Mouse (Mus musculus) hindbrain, embryonic 11.5 days (tissue): ENCODE data around the gene Git2. TPM values are rescaled to one million over a fixed set of nuclear protein-coding genes. Genes with fewer than 3 reads are reported as not detected.

Source experiments
- ATAC-seq: fragments of 200-750 bp; cut with Nextera tagmentation; 2 replicates; pipeline ENCODE4 v1.8.0; 2017; ENCODE audit warnings: mild to moderate bottlenecking, moderate TSS enrichment, moderate library complexity; ENCODE audit not compliant: low FRiP score
- DNase-seq: peaks from one replicate; pipeline ENCODE4 v3.0.0-alpha.2; 2015; ENCODE audit warnings: low spot score
- H3K27ac ChIP-seq: fragments of 300-500 bp; sonication (generic); 2 replicates; pipeline ENCODE4 v1.5.1; 2014; ENCODE audit warnings: mild to moderate bottlenecking, low read depth, low read length
- H3K27me3 ChIP-seq: fragments of 300-500 bp; sonication (generic); 2 replicates; pipeline ENCODE4 v1.6.1; 2014; ENCODE audit warnings: mild to moderate bottlenecking, low read length, moderate library complexity, mixed read lengths; ENCODE audit not compliant: control insufficient read depth, insufficient read depth
- H3K36me3 ChIP-seq: fragments of 300-500 bp; sonication (generic); 2 replicates; pipeline ENCODE4 v1.6.1; 2014; ENCODE audit warnings: mild to moderate bottlenecking, low read length, moderate library complexity, mixed read lengths; ENCODE audit not compliant: control insufficient read depth, insufficient read depth
- H3K4me1 ChIP-seq: fragments of 300-500 bp; sonication (generic); replicated peaks from 2 replicates; pipeline ENCODE4 v1.6.1; 2014; ENCODE audit warnings: low read length, mixed read lengths; ENCODE audit not compliant: control insufficient read depth, insufficient read depth
- H3K4me2 ChIP-seq: fragments of 300-500 bp; sonication (generic); replicated peaks from 2 replicates; pipeline ENCODE4 v1.6.1; 2014; ENCODE audit warnings: mild to moderate bottlenecking, low read depth, low read length
- H3K4me3 ChIP-seq: fragments of 300-500 bp; sonication (generic); 2 replicates; pipeline ENCODE4 v1.5.1; 2014; ENCODE audit warnings: low read depth, low read length
- H3K9ac ChIP-seq: fragments of 300-500 bp; sonication (generic); 2 replicates; pipeline ENCODE4 v1.6.1; 2014; ENCODE audit warnings: low read depth, low read length
- H3K9me3 ChIP-seq: fragments of 300-500 bp; sonication (generic); 2 replicates; pipeline ENCODE4 v1.6.1; 2016; ENCODE audit warnings: low read length; ENCODE audit not compliant: control insufficient read depth
- whole genome bisulfite sequencing: fragments of 180-500 bp; shearing (Covaris S2); extraction: QIAGEN DNeasy Blood & Tissue Kit; methylation state at CpG from one replicate; pipeline ENCODE4 v1.1.7; 2014; 5-methylcytosine and 5-hydroxymethylcytosine counted together
- polyA plus RNA-seq: library from polyadenylated mRNA; unstranded; fragments of >200 nt; fragmentation: Nextera tagmentation; extraction: Ambion mirVana; gene quantifications from 2 replicates; pipeline ENCODE4 v1.2.1, GENCODE M21; 2014

Gene Git2
- polyA plus RNA-seq, 1 experiment from 2014 or later: 42.2 TPM

GRCm38 (mm10) chr5:114761980-114762379 lies 13.3 kb downstream of the Git2 start:
- Histone ChIP-seq H3K9ac (no peak overlapping the region), H3K9me3 (no peaks in the 10 kb centered on the region), H3K4me3 (no peak overlapping the region), H3K27ac (no peak overlapping the region), H3K4me2 (no peak overlapping the region), H3K36me3 (no peaks in the 10 kb centered on the region; the same call in 1 of the 2 replicates), H3K27me3 (no peaks in the 10 kb centered on the region), H3K4me1 (no peaks in the 10 kb centered on the region)
- DNase-seq (no peak), ATAC-seq (no peak)
- 87% methylated on average over 8 of the region's 8 CpGs for WGBS

- 94% methylated on average over 5 of the region's 5 CpGs for WGBS
- H3K9me3 ChIP-seq: no peaks in the 10 kb centered on the region
- H3K27me3 ChIP-seq: no peaks in the 10 kb centered on the region
- DNase-seq (no peak), ATAC-seq (no peak)
- H3K4me1 ChIP-seq: no peaks in the 10 kb centered on the region
- no peaks in the 10 kb centered on the region; the same call in 1 of the 2 replicates for H3K36me3 ChIP-seq
- no peak overlapping the region for H3K9ac ChIP-seq
- no peak overlapping the region for H3K4me2 ChIP-seq
- no peak overlapping the region for H3K4me3 ChIP-seq
- no peak overlapping the region for H3K27ac ChIP-seq
Observed at GRCm38 (mm10) chr5:114759536-114760090, 15.7 kb downstream of the Git2 start.

- H3K4me3 ChIP-seq: no peak overlapping the region
- no peak overlapping the region for H3K9ac ChIP-seq
- H3K4me1 ChIP-seq: no peaks in the 10 kb centered on the region
- no peaks in the 10 kb centered on the region for H3K27me3 ChIP-seq
- no peak overlapping the region for H3K27ac ChIP-seq
- 92% methylated on average over 12 of the region's 12 CpGs for WGBS
- ATAC-seq (no peak), DNase-seq (no peak)
- H3K4me2 ChIP-seq: no peak overlapping the region
- peaks cover 3% of the 10 kb centered on the region; the same call in 1 of the 2 replicates for H3K36me3 ChIP-seq
- H3K9me3 ChIP-seq: no peaks in the 10 kb centered on the region
Observed at GRCm38 (mm10) chr5:114753384-114753783, 21.9 kb downstream of the Git2 start.

- no peak overlapping the region for H3K4me2 ChIP-seq
- no peaks in the 10 kb centered on the region for H3K4me1 ChIP-seq
- ATAC-seq (no peak), DNase-seq (no peak)
- peaks cover 3% of the 10 kb centered on the region; the same call in 1 of the 2 replicates for H3K36me3 ChIP-seq
- WGBS: 88% methylated on average over 10 of the region's 10 CpGs
- H3K9me3 ChIP-seq: no peaks in the 10 kb centered on the region
- H3K27ac ChIP-seq: no peak overlapping the region
- no peaks in the 10 kb centered on the region for H3K27me3 ChIP-seq
- H3K4me3 ChIP-seq: no peak overlapping the region
- H3K9ac ChIP-seq: no peak overlapping the region
Observed at GRCm38 (mm10) chr5:114752397-114752796, 22.9 kb downstream of the Git2 start.

- WGBS: 89% methylated on average over 10 of the region's 10 CpGs
- no peak overlapping the region for H3K9ac ChIP-seq
- no peak overlapping the region for H3K4me2 ChIP-seq
- no peaks in the 10 kb centered on the region for H3K27me3 ChIP-seq
- no peaks in the 10 kb centered on the region for H3K4me1 ChIP-seq
- DNase-seq (no peak), ATAC-seq (no peak)
- peaks cover 3% of the 10 kb centered on the region; the same call in 1 of the 2 replicates for H3K36me3 ChIP-seq
- no peak overlapping the region for H3K27ac ChIP-seq
- no peaks in the 10 kb centered on the region for H3K9me3 ChIP-seq
- H3K4me3 ChIP-seq: no peak overlapping the region
Observed at GRCm38 (mm10) chr5:114750325-114750724, 25.0 kb downstream of the Git2 start.

GRCm38 (mm10) chr5:114747521-114747920 lies 27.8 kb downstream of the Git2 start:
- no peak overlapping the region for H3K9ac ChIP-seq
- ATAC-seq: no peak
- DNase-seq: no peak
- H3K9me3 ChIP-seq: no peaks in the 10 kb centered on the region
- WGBS: 94% methylated on average over 5 of the region's 5 CpGs
- no peaks in the 10 kb centered on the region for H3K27me3 ChIP-seq
- H3K27ac ChIP-seq: no peak overlapping the region
- no peak overlapping the region for H3K4me3 ChIP-seq
- no peak overlapping the region for H3K4me2 ChIP-seq
- no peaks in the 10 kb centered on the region for H3K4me1 ChIP-seq
- H3K36me3 ChIP-seq: peaks cover 12% of the 10 kb centered on the region

- Histone ChIP-seq H3K27me3 (no peaks in the 10 kb centered on the region), H3K27ac (no peak overlapping the region), H3K9ac (no peak overlapping the region), H3K9me3 (no peaks in the 10 kb centered on the region), H3K36me3 (peaks cover 12% of the 10 kb centered on the region), H3K4me3 (no peak overlapping the region), H3K4me1 (no peaks in the 10 kb centered on the region), H3K4me2 (no peak overlapping the region)
- ATAC-seq (no peak), DNase-seq (no peak)
- 91% methylated on average over 4 of the region's 4 CpGs for WGBS
Observed at GRCm38 (mm10) chr5:114746886-114747285, 28.4 kb downstream of the Git2 start.

- no peaks in the 10 kb centered on the region for H3K9me3 ChIP-seq
- DNase-seq (no peak), ATAC-seq (no peak)
- H3K4me2 ChIP-seq: no peak overlapping the region
- peaks cover 9% of the 10 kb centered on the region for H3K36me3 ChIP-seq
- H3K9ac ChIP-seq: no peak overlapping the region
- H3K27me3 ChIP-seq: no peaks in the 10 kb centered on the region
- H3K4me1 ChIP-seq: no peaks in the 10 kb centered on the region
- no peak overlapping the region for H3K4me3 ChIP-seq
- 97% methylated on average over 5 of the region's 5 CpGs for WGBS
- H3K27ac ChIP-seq: no peak overlapping the region
Observed at GRCm38 (mm10) chr5:114745581-114745980, 29.7 kb downstream of the Git2 start.

GRCm38 (mm10) chr5:114743697-114744090 lies 31.6 kb downstream of the Git2 start:
- DNase-seq: no peak
- H3K27ac ChIP-seq: no peak overlapping the region
- no peaks in the 10 kb centered on the region for H3K9me3 ChIP-seq
- no peak overlapping the region for H3K4me3 ChIP-seq
- WGBS: 96% methylated on average over 8 of the region's 8 CpGs
- ATAC-seq: no peak
- H3K9ac ChIP-seq: no peak overlapping the region
- no peaks in the 10 kb centered on the region for H3K27me3 ChIP-seq
- no peak overlapping the region for H3K4me2 ChIP-seq
- no peaks in the 10 kb centered on the region for H3K4me1 ChIP-seq
- peaks cover 12% of the 10 kb centered on the region for H3K36me3 ChIP-seq
